Mouse (Mus musculus): Measurements from ENCODE around the gene Olfr646. TPM values are rescaled to one million over a fixed set of nuclear protein-coding genes. Genes with fewer than 3 reads are reported as not detected.

Olfr646 gene
- polyA plus RNA-seq, 1 experiment from 2014 or later: not detected

Other genes starting within 250 kb of the Olfr646 start
- gene Olfr66, start 218.6 kb upstream of the Olfr646 start, polyA plus RNA-seq (2015; fragmentation: Nextera tagmentation; extraction: Ambion mirVana): not detected in 2 replicates
- gene Olfr64, start 210.4 kb upstream of the Olfr646 start, polyA plus RNA-seq (2015; fragmentation: Nextera tagmentation; extraction: Ambion mirVana): not detected in 2 replicates
- gene Olfr65, start 201.4 kb upstream of the Olfr646 start, polyA plus RNA-seq (2015; fragmentation: Nextera tagmentation; extraction: Ambion mirVana): not detected in 2 replicates
- not detected in 2 replicates for gene Olfr631, start 176.0 kb upstream of the Olfr646 start, polyA plus RNA-seq (2015; fragmentation: Nextera tagmentation; extraction: Ambion mirVana)
- not detected in 2 replicates for gene Olfr632, start 170.5 kb upstream of the Olfr646 start, polyA plus RNA-seq (2015; fragmentation: Nextera tagmentation; extraction: Ambion mirVana)
- gene Olfr633, start 160.4 kb upstream of the Olfr646 start, polyA plus RNA-seq (2015; fragmentation: Nextera tagmentation; extraction: Ambion mirVana): not detected in 2 replicates
- 0.01 TPM in 1 of 2 replicates, not detected in the other for gene Olfr635, start 133.7 kb upstream of the Olfr646 start, polyA plus RNA-seq (2015; fragmentation: Nextera tagmentation; extraction: Ambion mirVana)
- not detected in 2 replicates for gene Olfr638, start 106.1 kb upstream of the Olfr646 start, polyA plus RNA-seq (2015; fragmentation: Nextera tagmentation; extraction: Ambion mirVana)
- not detected in 2 replicates for gene Olfr639, start 87.6 kb upstream of the Olfr646 start, polyA plus RNA-seq (2015; fragmentation: Nextera tagmentation; extraction: Ambion mirVana)
- not detected in 2 replicates for gene Olfr640, start 79.3 kb upstream of the Olfr646 start, polyA plus RNA-seq (2015; fragmentation: Nextera tagmentation; extraction: Ambion mirVana)
- not detected in 2 replicates for gene Olfr641, start 69.4 kb upstream of the Olfr646 start, polyA plus RNA-seq (2015; fragmentation: Nextera tagmentation; extraction: Ambion mirVana)
- gene Olfr642, start 52.2 kb upstream of the Olfr646 start, polyA plus RNA-seq (2015; fragmentation: Nextera tagmentation; extraction: Ambion mirVana): not detected in 2 replicates
- gene 4930516K23Rik, start 43.4 kb upstream of the Olfr646 start, polyA plus RNA-seq (2015; fragmentation: Nextera tagmentation; extraction: Ambion mirVana): not detected in 2 replicates
- gene Olfr644, start 33.0 kb upstream of the Olfr646 start, polyA plus RNA-seq (2015; fragmentation: Nextera tagmentation; extraction: Ambion mirVana): not detected in 2 replicates
- not detected in 2 replicates for gene Olfr645, start 19.4 kb upstream of the Olfr646 start, polyA plus RNA-seq (2015; fragmentation: Nextera tagmentation; extraction: Ambion mirVana)
- gene Ubqln5, start 25.0 kb downstream of the Olfr646 start, polyA plus RNA-seq (2015; fragmentation: Nextera tagmentation; extraction: Ambion mirVana): not detected in 2 replicates
- not detected in 2 replicates for gene Olfr643, start 32.5 kb downstream of the Olfr646 start, polyA plus RNA-seq (2015; fragmentation: Nextera tagmentation; extraction: Ambion mirVana)
- gene Ubqln3, start 38.4 kb downstream of the Olfr646 start, polyA plus RNA-seq (2015; fragmentation: Nextera tagmentation; extraction: Ambion mirVana): not detected in 2 replicates
- not detected in 2 replicates for gene Ubqlnl, start 45.7 kb downstream of the Olfr646 start, polyA plus RNA-seq (2015; fragmentation: Nextera tagmentation; extraction: Ambion mirVana)
- not detected in 2 replicates for gene Olfm5, start 60.0 kb downstream of the Olfr646 start, polyA plus RNA-seq (2015; fragmentation: Nextera tagmentation; extraction: Ambion mirVana)
- gene Olfr648, start 78.5 kb downstream of the Olfr646 start, polyA plus RNA-seq (2015; fragmentation: Nextera tagmentation; extraction: Ambion mirVana): 0.14 and 0.21 TPM in 2 replicates
- not detected in 2 replicates for gene Olfr649, start 91.1 kb downstream of the Olfr646 start, polyA plus RNA-seq (2015; fragmentation: Nextera tagmentation; extraction: Ambion mirVana)
- 0.98 and 1.2 TPM in 2 replicates for gene Trim6, start 113.9 kb downstream of the Olfr646 start, polyA plus RNA-seq (2015; fragmentation: Nextera tagmentation; extraction: Ambion mirVana)
- 1.6 and 2.2 TPM in 2 replicates for gene Trim34a, start 139.6 kb downstream of the Olfr646 start, polyA plus RNA-seq (2015; fragmentation: Nextera tagmentation; extraction: Ambion mirVana)
- gene Trim5, start 183.2 kb downstream of the Olfr646 start, polyA plus RNA-seq (2015; fragmentation: Nextera tagmentation; extraction: Ambion mirVana): 0.29 and 0.58 TPM in 2 replicates
- 5.1 and 6.3 TPM in 2 replicates for gene Trim12a, start 210.6 kb downstream of the Olfr646 start, polyA plus RNA-seq (2015; fragmentation: Nextera tagmentation; extraction: Ambion mirVana)
- 0.16 TPM in 1 of 2 replicates, not detected in the other for gene Trim34b, start 224.6 kb downstream of the Olfr646 start, polyA plus RNA-seq (2015; fragmentation: Nextera tagmentation; extraction: Ambion mirVana)
- 2.0 and 2.1 TPM in 2 replicates for gene Trim12c, start 248.5 kb downstream of the Olfr646 start, polyA plus RNA-seq (2015; fragmentation: Nextera tagmentation; extraction: Ambion mirVana)

Measured in intestine, embryonic 15.5 days (tissue).